Mouse (Mus musculus): ENCODE data around the gene Rbm15b. TPM values are rescaled to one million over a fixed set of nuclear protein-coding genes. Genes with fewer than 3 reads are reported as not detected.

Gene Rbm15b
- polyA plus RNA-seq, 1 experiment from 2014 or later: 18.8 TPM

- Histone ChIP-seq H3K4me1 (replicated peaks) (peaks cover 49% of the 10 kb centered on the region), H3K36me3 (peaks cover 50% of the 10 kb centered on the region), H3K27me3 (no peaks in the 10 kb centered on the region), H3K9ac (no peak overlapping the region), H3K9me3 (no peaks in the 10 kb centered on the region), H3K27ac (replicated peaks) (no peak overlapping the region), H3K4me2 (no peak overlapping the region), H3K4me3 (no peak overlapping the region)
- WGBS: 56% methylated on average over 4 of the region's 4 CpGs
- no peak for ATAC-seq (ENCODE audit: low FRiP score, low read depth)
Measured at GRCm38 (mm10) chr9:106882176-106882575, 5.1 kb downstream of the Rbm15b start.

- WGBS: 51% methylated on average over 4 of the region's 4 CpGs
- no peak overlapping the region for H3K4me3 ChIP-seq
- no peak overlapping the region for H3K9ac ChIP-seq
- H3K4me2 ChIP-seq: no peak overlapping the region
- no peaks in the 10 kb centered on the region for H3K27me3 ChIP-seq
- no peaks in the 10 kb centered on the region for H3K9me3 ChIP-seq
- peaks cover 57% of the 10 kb centered on the region for H3K36me3 ChIP-seq
- H3K4me1 ChIP-seq (replicated peaks): peaks cover 49% of the 10 kb centered on the region
- no peak overlapping the region; the same call in 1 of the 2 replicates for H3K27ac ChIP-seq (replicated peaks)
- ATAC-seq (ENCODE audit: low FRiP score, low read depth): no peak
Measured at GRCm38 (mm10) chr9:106881071-106881755, 6.0 kb downstream of the Rbm15b start.

GRCm38 (mm10) chr9:106879471-106879870 is 7.8 kb downstream of the Rbm15b start:
- WGBS: 65% methylated on average over 4 of the region's 4 CpGs
- Histone ChIP-seq H3K4me3 (no peak overlapping the region), H3K4me2 (no peak overlapping the region), H3K27ac (replicated peaks) (no peak overlapping the region), H3K27me3 (no peaks in the 10 kb centered on the region), H3K9ac (no peak overlapping the region), H3K4me1 (replicated peaks) (peaks cover 36% of the 10 kb centered on the region), H3K9me3 (no peaks in the 10 kb centered on the region), H3K36me3 (peaks cover 71% of the 10 kb centered on the region)
- ATAC-seq (ENCODE audit: low FRiP score, low read depth): no peak

- H3K4me2 ChIP-seq: no peak overlapping the region
- H3K4me3 ChIP-seq: no peak overlapping the region
- H3K4me1 ChIP-seq (replicated peaks): peaks cover 8% of the 10 kb centered on the region
- H3K27me3 ChIP-seq: no peaks in the 10 kb centered on the region
- no peak overlapping the region for H3K27ac ChIP-seq (replicated peaks)
- H3K9ac ChIP-seq: no peak overlapping the region
- H3K9me3 ChIP-seq: no peaks in the 10 kb centered on the region
- peaks cover 67% of the 10 kb centered on the region for H3K36me3 ChIP-seq
- no peak for ATAC-seq (ENCODE audit: low FRiP score, low read depth)
- WGBS: 91% methylated on average over 3 of the region's 3 CpGs
Measured at GRCm38 (mm10) chr9:106876666-106877065, 10.6 kb downstream of the Rbm15b start.

- peaks cover 56% of the 10 kb centered on the region for H3K36me3 ChIP-seq
- no peak overlapping the region for H3K4me3 ChIP-seq
- no peaks in the 10 kb centered on the region for H3K27me3 ChIP-seq
- 87% methylated on average over 5 of the region's 5 CpGs for WGBS
- H3K27ac ChIP-seq (replicated peaks): no peak overlapping the region
- no peaks in the 10 kb centered on the region for H3K9me3 ChIP-seq
- no peak for ATAC-seq (ENCODE audit: low FRiP score, low read depth)
- H3K9ac ChIP-seq: no peak overlapping the region
- no peak overlapping the region for H3K4me2 ChIP-seq
- H3K4me1 ChIP-seq (replicated peaks): no peaks in the 10 kb centered on the region
Measured at GRCm38 (mm10) chr9:106874216-106874615, 13.0 kb downstream of the Rbm15b start.

- Histone ChIP-seq H3K4me3 (no peak overlapping the region), H3K9me3 (no peaks in the 10 kb centered on the region), H3K4me2 (no peak overlapping the region), H3K27me3 (no peaks in the 10 kb centered on the region), H3K36me3 (peaks cover 76% of the 10 kb centered on the region), H3K27ac (replicated peaks) (no peak overlapping the region), H3K4me1 (replicated peaks) (no peaks in the 10 kb centered on the region), H3K9ac (no peak overlapping the region)
- 92% methylated on average over 11 of the region's 11 CpGs for WGBS
- ATAC-seq (ENCODE audit: low FRiP score, low read depth): no peak
Measured at GRCm38 (mm10) chr9:106858036-106858435, 29.2 kb downstream of the Rbm15b start.

GRCm38 (mm10) chr9:106856664-106857063 is 30.6 kb downstream of the Rbm15b start:
- Histone ChIP-seq H3K4me2 (no peak overlapping the region), H3K27ac (replicated peaks) (no peak overlapping the region), H3K9me3 (no peaks in the 10 kb centered on the region), H3K4me1 (replicated peaks) (no peaks in the 10 kb centered on the region), H3K9ac (no peak overlapping the region), H3K27me3 (no peaks in the 10 kb centered on the region), H3K4me3 (no peak overlapping the region), H3K36me3 (peaks cover 75% of the 10 kb centered on the region)
- WGBS: 89% methylated on average over 3 of the region's 3 CpGs
- ATAC-seq (ENCODE audit: low FRiP score, low read depth): no peak

GRCm38 (mm10) chr9:106842800-106843199 is 44.4 kb downstream of the Rbm15b start:
- H3K36me3 ChIP-seq: peaks cover 66% of the 10 kb centered on the region
- WGBS: 96% methylated on average over 6 of the region's 6 CpGs
- ATAC-seq (ENCODE audit: low FRiP score, low read depth): no peak

GRCm38 (mm10) chr9:106840569-106840968 is 46.7 kb downstream of the Rbm15b start:
- H3K4me3 ChIP-seq: no peak overlapping the region
- no peak overlapping the region for H3K4me2 ChIP-seq
- no peak overlapping the region for H3K9ac ChIP-seq
- H3K9me3 ChIP-seq: no peaks in the 10 kb centered on the region
- WGBS: 100% methylated on average over 1 of the region's 1 CpGs
- no peaks in the 10 kb centered on the region for H3K27me3 ChIP-seq
- no peaks in the 10 kb centered on the region for H3K4me1 ChIP-seq (replicated peaks)
- peaks cover 68% of the 10 kb centered on the region for H3K36me3 ChIP-seq
- ATAC-seq (ENCODE audit: low FRiP score, low read depth): no peak
- H3K27ac ChIP-seq (replicated peaks): no peak overlapping the region

More at GRCm38 (mm10) chr9:106842800-106843199, 44.4 kb downstream of the Rbm15b start:
- Histone ChIP-seq H3K4me2 (no peak overlapping the region), H3K27me3 (no peaks in the 10 kb centered on the region), H3K4me1 (replicated peaks) (no peaks in the 10 kb centered on the region), H3K4me3 (no peak overlapping the region), H3K9me3 (no peaks in the 10 kb centered on the region), H3K9ac (no peak overlapping the region), H3K27ac (replicated peaks) (no peak overlapping the region)

Other genes starting within 250 kb of the Rbm15b start
- gene Grm2, start 231.3 kb downstream of the Rbm15b start, polyA plus RNA-seq (2015; fragmentation: Nextera tagmentation; extraction: Ambion mirVana): 8.7 and 9.7 TPM in 2 replicates
- 69.6 and 79.0 TPM in 2 replicates for gene Tex264, start 201.5 kb downstream of the Rbm15b start, polyA plus RNA-seq (2015; fragmentation: Nextera tagmentation; extraction: Ambion mirVana)
- gene Rad54l2, start 98.2 kb downstream of the Rbm15b start, polyA plus RNA-seq (2015; fragmentation: Nextera tagmentation; extraction: Ambion mirVana): 6.1 and 7.4 TPM in 2 replicates
- gene Dcaf1, start 65.6 kb downstream of the Rbm15b start, polyA plus RNA-seq (2015; fragmentation: Nextera tagmentation; extraction: Ambion mirVana): 18.2 and 19.2 TPM in 2 replicates
- gene Manf, start 4.6 kb upstream of the Rbm15b start, polyA plus RNA-seq (2015; fragmentation: Nextera tagmentation; extraction: Ambion mirVana): 180 and 185 TPM in 2 replicates